Mouse (Mus musculus): ENCODE measurements around the gene Emp1.

Gene Emp1

GRCm38 (mm10) chr6:135364041-135364745 is 1.8 kb downstream of the Emp1 start:
- no peak for DNase-seq

- no peak for DNase-seq
These were observed 2.6 kb downstream of the Emp1 start for GRCm38 (mm10) chr6:135364891-135365301.

DNA sequence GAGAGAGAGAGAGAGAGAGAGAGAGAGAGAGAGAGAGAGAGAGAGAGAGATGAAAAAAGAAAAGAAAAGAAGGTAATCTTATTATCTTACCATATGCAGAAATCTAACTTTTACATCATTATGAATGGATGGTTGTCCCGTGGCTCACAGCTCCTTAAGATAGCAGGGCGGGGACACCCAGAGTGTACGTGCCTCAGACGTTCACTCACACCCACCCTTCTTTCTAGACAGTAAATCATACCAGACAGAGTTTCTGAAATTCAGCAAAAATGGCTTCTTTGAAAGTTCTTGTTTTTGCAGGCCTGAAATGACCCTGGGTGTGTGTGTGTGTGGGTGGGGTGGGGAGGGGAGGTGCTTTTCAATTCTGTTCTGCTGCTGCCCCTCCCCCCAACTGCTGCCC is 3.3 kb downstream of the Emp1 start:
- no peak for DNase-seq

- peak; percentile 21 for DNase-seq
These were observed 5.9 kb downstream of the Emp1 start for GRCm38 (mm10) chr6:135368230-135368629.

DNA sequence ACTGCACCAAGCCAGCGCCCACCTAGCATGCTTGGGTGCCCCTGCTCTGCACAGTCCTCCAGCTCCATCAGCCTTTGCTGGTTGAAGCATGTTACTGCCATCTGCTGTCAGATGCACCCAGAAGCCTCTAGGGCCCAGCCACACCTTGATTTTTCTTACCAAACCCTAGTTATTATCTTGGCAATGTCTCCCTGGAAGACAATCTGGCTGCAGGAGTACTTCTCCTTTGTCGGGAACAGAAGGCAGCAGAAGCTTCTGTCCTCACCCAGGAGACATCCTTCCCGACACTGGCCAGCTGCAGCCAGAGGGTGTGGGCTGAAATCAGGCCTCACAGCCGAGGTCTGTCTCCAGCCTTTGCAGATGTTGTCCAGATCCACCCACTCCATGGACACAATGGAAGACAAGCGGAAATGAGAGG is 7.2 kb downstream of the Emp1 start:
- peak; percentile 22 for DNase-seq

DNA sequence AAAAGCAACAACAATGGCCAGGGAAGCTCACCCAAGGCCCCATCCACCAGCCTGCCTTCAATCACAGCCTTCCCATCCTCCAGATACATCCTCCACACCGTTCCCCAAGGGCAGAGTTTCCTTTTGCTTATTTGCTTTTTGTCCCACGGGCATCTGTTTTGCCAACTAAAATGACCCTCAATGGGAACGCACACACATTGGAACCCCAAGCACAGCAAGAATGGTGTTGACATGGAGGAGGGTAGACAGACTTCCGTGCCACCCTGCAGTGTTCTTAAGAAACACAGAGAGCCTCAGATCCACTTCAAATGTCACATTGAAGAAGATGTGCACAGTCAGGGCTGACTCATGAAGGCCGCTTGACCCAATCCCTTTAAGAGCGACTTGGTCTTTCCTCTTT is 8.6 kb downstream of the Emp1 start:
- DNase-seq = no peak

DNA sequence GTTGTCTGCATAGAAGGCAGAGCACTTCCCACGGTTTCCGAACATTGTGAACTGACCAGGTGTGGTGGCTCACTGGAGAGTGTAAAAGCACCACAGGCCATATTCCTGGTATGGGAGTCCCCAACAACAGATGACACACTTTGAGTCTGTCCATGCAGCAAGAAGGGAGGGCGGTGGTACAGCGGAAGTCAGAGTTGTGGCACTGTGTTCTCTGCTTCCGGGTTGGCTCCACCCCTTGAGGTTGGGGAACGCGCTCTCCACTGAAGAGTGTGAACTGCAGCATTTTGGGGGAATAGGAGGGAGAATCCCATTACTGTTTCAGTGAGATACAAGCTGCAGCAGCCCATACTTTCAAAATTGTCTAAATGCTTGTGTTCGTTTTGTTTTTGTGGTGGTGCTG is 11.0 kb downstream of the Emp1 start:
- no peak for DNase-seq

- no peak for DNase-seq
These were observed 13.5 kb downstream of the Emp1 start for GRCm38 (mm10) chr6:135375818-135376217.

DNA sequence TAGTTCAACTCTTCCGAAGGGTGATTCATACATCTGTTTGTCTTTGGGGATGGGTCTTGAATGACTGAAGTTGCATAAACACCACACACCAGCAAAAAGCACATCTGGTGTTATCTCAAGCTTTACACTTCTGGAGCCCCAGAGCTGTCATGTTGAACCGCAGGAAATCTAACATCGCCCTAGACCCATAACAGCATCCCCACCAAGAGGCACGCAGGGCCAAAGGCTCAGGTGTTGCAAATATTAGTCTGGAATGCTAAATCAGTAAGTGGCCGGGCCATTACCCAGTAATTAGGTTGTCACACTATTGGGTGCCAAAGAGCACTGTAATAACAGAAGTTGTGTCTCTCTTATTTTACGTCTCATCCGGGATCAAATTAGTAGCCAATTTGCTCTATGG is 13.9 kb downstream of the Emp1 start:
- DNase-seq = no peak

GRCm38 (mm10) chr6:135377583-135378319 is 15.4 kb downstream of the Emp1 start:
- peak; percentile 59 for DNase-seq

- DNase-seq = no peak
These were observed 21.6 kb downstream of the Emp1 start for GRCm38 (mm10) chr6:135383919-135384318.

GRCm38 (mm10) chr6:135385738-135386459 is 23.6 kb downstream of the Emp1 start:
- DNase-seq = no peak

DNA sequence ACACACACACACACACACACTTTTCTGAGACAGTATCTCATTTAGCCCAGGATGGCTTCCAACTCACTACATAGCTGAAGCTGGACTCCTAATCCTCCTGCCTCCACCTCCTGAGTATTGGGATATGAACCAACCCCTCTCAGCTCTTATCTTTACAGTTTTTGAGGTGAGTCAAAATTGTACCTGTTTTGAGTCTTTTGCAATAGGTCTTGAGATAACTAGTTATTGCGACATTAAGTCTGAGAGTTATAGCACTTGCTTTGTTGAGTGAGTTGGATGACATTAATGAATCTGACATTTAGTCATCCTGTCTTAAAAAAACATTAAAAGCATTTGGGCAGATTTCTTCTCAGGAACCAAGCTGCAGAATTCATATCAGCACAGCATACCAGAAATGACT is 25.3 kb downstream of the Emp1 start:
- DNase-seq = no peak

DNA sequence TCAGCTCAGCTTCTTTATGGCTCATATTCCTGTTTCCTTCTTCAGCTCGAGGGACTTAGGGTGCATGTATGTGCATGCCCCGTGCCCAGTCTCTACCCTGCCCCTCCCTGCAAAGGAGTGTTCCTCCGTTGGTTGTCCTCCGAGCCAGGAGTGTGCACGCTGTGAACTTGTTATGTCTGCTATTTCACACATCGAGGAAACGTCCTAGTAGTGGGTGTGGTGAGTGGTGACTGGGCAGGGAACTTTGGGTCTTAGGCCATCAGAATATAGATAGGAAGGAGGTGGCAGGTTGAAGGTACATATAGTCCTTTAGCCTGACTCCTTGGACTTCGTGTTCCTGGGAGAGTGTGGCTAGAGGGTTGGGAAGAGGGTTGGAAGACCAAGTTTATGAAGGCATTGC is 26.4 kb downstream of the Emp1 start:
- no peak for DNase-seq

DNA sequence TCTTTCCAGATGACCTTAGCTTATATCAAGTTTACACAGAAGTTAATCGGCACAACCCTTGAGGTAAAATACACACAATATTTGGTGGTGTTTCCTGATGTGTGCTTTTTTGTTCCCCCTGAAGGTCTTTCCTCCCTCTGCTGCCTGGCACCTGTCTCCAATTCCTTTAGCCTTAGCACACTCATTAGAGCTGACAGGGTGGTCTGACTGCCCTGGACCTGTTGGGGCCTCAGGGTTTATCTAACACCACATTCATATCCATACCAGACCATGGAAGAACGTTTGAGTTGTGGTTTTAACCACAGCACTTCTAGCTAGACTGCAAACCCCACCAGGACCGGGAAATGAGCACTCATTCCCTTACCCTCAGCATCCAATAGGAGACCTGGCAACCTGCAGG is 28.1 kb downstream of the Emp1 start:
- DNase-seq = no peak

GRCm38 (mm10) chr6:135395375-135395774 is 33.0 kb downstream of the Emp1 start:
- no peak for DNase-seq

GRCm38 (mm10) chr6:135397089-135397488 is 34.7 kb downstream of the Emp1 start:
- peak; percentile 26 for DNase-seq

DNA sequence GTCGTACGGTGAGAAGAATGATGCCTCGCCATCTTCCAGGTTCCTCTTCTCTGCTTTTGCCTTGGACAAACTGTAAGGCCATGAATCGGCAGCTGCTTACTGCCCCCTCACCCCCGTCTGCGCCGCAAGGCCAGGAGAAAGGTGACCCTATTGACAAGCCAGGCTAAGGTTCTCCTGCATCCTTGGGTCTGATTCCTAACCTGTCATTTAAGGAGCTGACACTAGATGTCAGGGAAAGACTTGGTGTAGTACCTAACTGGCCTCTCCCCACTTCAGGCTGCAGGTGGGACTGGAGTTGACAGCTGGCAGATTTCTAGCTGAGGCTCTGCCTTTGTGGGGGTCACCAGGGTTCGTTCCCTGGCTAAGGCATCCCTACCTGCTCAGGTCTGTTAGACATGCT is 35.4 kb downstream of the Emp1 start:
- no peak for DNase-seq

- no peak for DNase-seq
These were observed 36.5 kb downstream of the Emp1 start for GRCm38 (mm10) chr6:135398801-135399200.

- peak; percentile 75 for DNase-seq
These were observed 38.0 kb downstream of the Emp1 start for GRCm38 (mm10) chr6:135400306-135400705.

DNA sequence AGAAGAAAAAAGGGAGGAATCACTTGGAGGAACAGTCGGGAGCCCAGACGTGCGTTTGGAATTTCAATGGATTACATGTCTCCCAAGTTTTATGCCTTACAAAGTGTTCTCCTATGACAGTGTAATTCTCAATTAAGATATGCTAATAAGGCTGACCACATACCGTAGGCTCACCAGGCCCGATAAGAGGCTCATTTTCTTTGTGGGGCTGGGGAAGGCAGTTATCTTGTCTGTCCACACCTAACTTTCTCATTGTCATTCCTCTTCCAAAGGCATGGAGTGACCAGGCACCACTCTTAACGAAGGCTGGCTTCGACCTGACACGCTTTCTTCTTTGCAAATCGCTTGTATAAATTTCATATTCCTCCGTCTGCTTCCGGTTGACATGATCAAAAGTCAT is 42.7 kb downstream of the Emp1 start:
- no peak for DNase-seq

DNA sequence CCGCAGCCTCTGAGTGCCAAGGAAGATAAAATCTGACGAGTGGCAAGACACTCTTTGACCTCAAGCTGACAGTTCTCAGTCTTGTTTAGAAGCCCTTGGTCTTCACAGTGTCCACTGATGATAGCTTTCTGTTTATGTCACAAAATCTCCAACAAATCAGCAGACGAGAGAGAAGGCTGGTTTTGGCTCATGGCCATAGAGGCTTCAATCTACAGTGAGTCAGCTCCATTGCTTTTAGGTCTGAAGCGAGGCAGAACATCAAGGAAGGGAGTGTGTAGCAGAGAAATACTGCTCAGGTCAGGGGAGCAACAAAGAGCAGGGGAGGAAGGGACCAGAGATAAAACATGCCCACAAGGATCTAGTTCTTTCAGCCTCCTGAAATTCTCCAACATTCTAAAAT is 45.0 kb downstream of the Emp1 start:
- DNase-seq = no peak

- no peak for DNase-seq
These were observed 49.5 kb downstream of the Emp1 start for GRCm38 (mm10) chr6:135411712-135412319.
